Mouse (Mus musculus) heart, postnatal 36 days (tissue): Measurements from ENCODE around the gene Elavl2. TPM values are rescaled to one million over a fixed set of nuclear protein-coding genes. Genes with fewer than 3 reads are reported as not detected.

Experiments
- DNase-seq, 2 experiments: peaks; one replicate each; pipeline ENCODE4 v3.0.0; 2021 to 2022
- intact Hi-C: fragments of 180-260 bp; cut with DNase I; formaldehyde crosslinking; loops from one replicate; pipeline ENCODE4 v1.15.1; 2025
- microRNA-seq, 2 experiments: library from miRNA; unstranded; fragments of <30 nt; microRNA quantifications; one replicate each; pipeline ENCODE4 v1.2.0; 2021; ENCODE audit warnings: borderline number of aligned reads in 2 of 2
- total RNA-seq, 2 experiments: library from RNA; stranded (reverse); gene quantifications; 2 replicates each; pipeline ENCODE4 v1.2.3; 2021

The Elavl2 gene
- total RNA-seq, 2 experiments from 2014 or later: 0.11 to 0.56 TPM

- intact Hi-C loops: no loop called here
- no peak for DNase-seq
Observed at GRCm38 (mm10) chr4:91223811-91224210, 176.8 kb downstream of the Elavl2 start.

GRCm38 (mm10) chr4:91219322-91219721, 181.3 kb downstream of the Elavl2 start:
- DNase-seq: no peak
- intact Hi-C loops: no loop called here

- intact Hi-C loops: no loop called here
Observed at GRCm38 (mm10) chr4:91213917-91214316, 186.7 kb downstream of the Elavl2 start.

GRCm38 (mm10) chr4:91208415-91209292, 191.9 kb downstream of the Elavl2 start:
- intact Hi-C loops: no loop called here
- no peak for DNase-seq

More at GRCm38 (mm10) chr4:91213917-91214316, 186.7 kb downstream of the Elavl2 start:
- no peak for DNase-seq

Small RNAs within 50 kb of the gene (microRNA-seq; reads per million reads assigned to microRNA genes)
- 0 reads per million in 2 experiments for gene Mir6402
